Mouse (Mus musculus) brown adipose tissue, adult 24 weeks (tissue): ENCODE measurements at regions not wholly inside any gene's neighbourhood (a gene's known extent, or its start where the extent isn't known, plus 50 kb on each side); places are given as distances from the start of the nearest gene placed in this dataset.
"Not testable (repeated sequence)": the region's sequence is repeated elsewhere in the genome, so short reads cannot be mapped to it uniquely, and the experiment has no call there.

Experiments used
- H3K27ac ChIP-seq: fragments of 200-500 bp; replicated peaks from 2 replicates; pipeline ENCODE4 v1.5.1; 2012; ENCODE audit warnings: low read depth, mild to moderate bottlenecking, low read length
- H3K4me1 ChIP-seq: fragments of 200-500 bp; 2 replicates; pipeline ENCODE4 v1.6.1; 2012; ENCODE audit warnings: low read length, mixed read lengths; ENCODE audit not compliant: control insufficient read depth, insufficient read depth, insufficient read length
- H3K4me3 ChIP-seq: fragments of 200-500 bp; 2 replicates; pipeline ENCODE4 v1.5.1; 2012; ENCODE audit warnings: low read depth, mild to moderate bottlenecking, low read length, moderate library complexity; ENCODE audit not compliant: insufficient read depth

- Histone ChIP-seq H3K27ac (no peak overlapping the region), H3K4me3 (no peak overlapping the region), H3K4me1 (no peaks in the 10 kb centered on the region; the same call in 1 of the 2 replicates)
Observed at GRCm38 (mm10) chr6:31810602-31811512, 239.2 kb upstream of the 1700012A03Rik start.

- not testable (repeated sequence) for H3K4me1 ChIP-seq, H3K27ac ChIP-seq, H3K4me3 ChIP-seq
Observed at GRCm38 (mm10) chr6:31804468-31804867, 240.7 kb upstream of the Podxl start.

GRCm38 (mm10) chr6:31803222-31803621 is 239.4 kb upstream of the Podxl start:
- H3K4me1 ChIP-seq, H3K27ac ChIP-seq, H3K4me3 ChIP-seq: not testable (repeated sequence)

GRCm38 (mm10) chr6:31791547-31791946 is 227.8 kb upstream of the Podxl start:
- Histone ChIP-seq H3K27ac (no peak overlapping the region), H3K4me1 (no peaks in the 10 kb centered on the region), H3K4me3 (no peak overlapping the region)

- no peaks in the 10 kb centered on the region for H3K4me1 ChIP-seq
- no peak overlapping the region for H3K4me3 ChIP-seq
- H3K27ac ChIP-seq = no peak overlapping the region
Observed at GRCm38 (mm10) chr6:31790906-31791305, 227.1 kb upstream of the Podxl start.

- no peaks in the 10 kb centered on the region for H3K4me1 ChIP-seq
- H3K27ac ChIP-seq = no peak overlapping the region
- no peak overlapping the region for H3K4me3 ChIP-seq
Observed at GRCm38 (mm10) chr6:31776841-31777240, 213.1 kb upstream of the Podxl start.

GRCm38 (mm10) chr6:31771916-31772315 is 208.1 kb upstream of the Podxl start:
- Histone ChIP-seq H3K27ac (no peak overlapping the region), H3K4me3 (no peak overlapping the region), H3K4me1 (no peaks in the 10 kb centered on the region)

GRCm38 (mm10) chr6:31745589-31745988 is 181.8 kb upstream of the Podxl start:
- Histone ChIP-seq H3K4me3 (no peak overlapping the region), H3K27ac (no peak overlapping the region), H3K4me1 (no peaks in the 10 kb centered on the region)

- H3K4me3 ChIP-seq = no peak overlapping the region
- no peaks in the 10 kb centered on the region for H3K4me1 ChIP-seq
- H3K27ac ChIP-seq = no peak overlapping the region
Observed at GRCm38 (mm10) chr6:31731391-31731790, 167.6 kb upstream of the Podxl start.

- no peak overlapping the region for H3K27ac ChIP-seq
- no peaks in the 10 kb centered on the region for H3K4me1 ChIP-seq
- no peak overlapping the region for H3K4me3 ChIP-seq
Observed at GRCm38 (mm10) chr6:31719614-31720013, 155.8 kb upstream of the Podxl start.

- Histone ChIP-seq H3K4me3 (no peak overlapping the region), H3K27ac (no peak overlapping the region), H3K4me1 (no peaks in the 10 kb centered on the region)
Observed at GRCm38 (mm10) chr6:31718843-31719242, 155.1 kb upstream of the Podxl start.

- H3K4me1 ChIP-seq = no peaks in the 10 kb centered on the region
- no peak overlapping the region for H3K4me3 ChIP-seq
- no peak overlapping the region for H3K27ac ChIP-seq
Observed at GRCm38 (mm10) chr6:31717531-31717930, 153.8 kb upstream of the Podxl start.

- no peak overlapping the region for H3K4me3 ChIP-seq
- no peaks in the 10 kb centered on the region for H3K4me1 ChIP-seq
- no peak overlapping the region for H3K27ac ChIP-seq
Observed at GRCm38 (mm10) chr6:31707256-31707655, 143.5 kb upstream of the Podxl start.

GRCm38 (mm10) chr6:31704191-31704590 is 140.4 kb upstream of the Podxl start:
- Histone ChIP-seq H3K27ac (no peak overlapping the region), H3K4me3 (no peak overlapping the region), H3K4me1 (no peaks in the 10 kb centered on the region)

GRCm38 (mm10) chr6:31702931-31703330 is 139.2 kb upstream of the Podxl start:
- no peaks in the 10 kb centered on the region for H3K4me1 ChIP-seq
- H3K27ac ChIP-seq = no peak overlapping the region
- no peak overlapping the region for H3K4me3 ChIP-seq

GRCm38 (mm10) chr6:31695885-31696284 is 132.1 kb upstream of the Podxl start:
- H3K27ac ChIP-seq = no peak overlapping the region
- H3K4me3 ChIP-seq = no peak overlapping the region
- no peaks in the 10 kb centered on the region for H3K4me1 ChIP-seq
